Mouse (Mus musculus): ENCODE results near the gene Col18a1.
A peak's percentile ranks its signal among the peaks of the same experiment; 100 is the strongest.

The Col18a1 gene

GRCm38 (mm10) chr10:77038579-77039174, 127.7 kb downstream of the Col18a1 start:
- H3K36me3 ChIP-seq (ENCODE audit: insufficient read depth, low read length): peaks cover 92% of the 10 kb centered on the region
- H3K9me3 ChIP-seq (ENCODE audit: low read length): no peaks in the 10 kb centered on the region
- H3K4me3 ChIP-seq (replicated peaks; ENCODE audit: low read length): no peak overlapping the region
- H3K4me1 ChIP-seq (replicated peaks; ENCODE audit: low read depth, low read length): peaks cover 50% of the 10 kb centered on the region
- TF ChIP-seq NANOG (IDR thresholded peaks at IDR 0.05; ENCODE audit: borderline replicate concordance, low read length): no peak
- TF ChIP-seq POU5F1 (IDR thresholded peaks at IDR 0.05; ENCODE audit: borderline replicate concordance, low read length): no peak
- no peak for TF ChIP-seq CTCF (conservative IDR thresholded peaks at IDR 0.05; ENCODE audit: low read length)
- H3K27me3 ChIP-seq (ENCODE audit: insufficient read depth, low read length): no peaks in the 10 kb centered on the region

- peaks cover 47% of the 10 kb centered on the region for H3K4me1 ChIP-seq (replicated peaks; ENCODE audit: low read depth, low read length)
- TF ChIP-seq CTCF (conservative IDR thresholded peaks at IDR 0.05; ENCODE audit: low read length) (no peak), NANOG (IDR thresholded peaks at IDR 0.05; ENCODE audit: borderline replicate concordance, low read length) (no peak), POU5F1 (IDR thresholded peaks at IDR 0.05; ENCODE audit: borderline replicate concordance, low read length) (no peak)
- H3K36me3 ChIP-seq (ENCODE audit: insufficient read depth, low read length): peaks cover 61% of the 10 kb centered on the region
- H3K9me3 ChIP-seq (ENCODE audit: low read length): no peaks in the 10 kb centered on the region
- peaks cover 4% of the 10 kb centered on the region; the same call in 1 of the 2 replicates for H3K27me3 ChIP-seq (ENCODE audit: insufficient read depth, low read length)
- no peak overlapping the region for H3K4me3 ChIP-seq (replicated peaks; ENCODE audit: low read length)
Observed at GRCm38 (mm10) chr10:77035487-77035886, 130.9 kb downstream of the Col18a1 start.

GRCm38 (mm10) chr10:77033323-77034025, 132.9 kb downstream of the Col18a1 start:
- TF ChIP-seq CTCF (conservative IDR thresholded peaks at IDR 0.05; ENCODE audit: low read length) (no peak), NANOG (IDR thresholded peaks at IDR 0.05; ENCODE audit: borderline replicate concordance, low read length) (no peak)
- Histone ChIP-seq H3K36me3 (ENCODE audit: insufficient read depth, low read length) (peaks cover 41% of the 10 kb centered on the region), H3K4me1 (replicated peaks; ENCODE audit: low read depth, low read length) (peaks cover 47% of the 10 kb centered on the region)

GRCm38 (mm10) chr10:77032591-77033322, 133.6 kb downstream of the Col18a1 start:
- TF ChIP-seq NANOG (IDR thresholded peaks at IDR 0.05; ENCODE audit: borderline replicate concordance, low read length) (no peak), POU5F1 (IDR thresholded peaks at IDR 0.05; ENCODE audit: borderline replicate concordance, low read length) (no peak), CTCF (conservative IDR thresholded peaks at IDR 0.05; ENCODE audit: low read length) (no peak)
- peaks cover 22% of the 10 kb centered on the region for H3K27me3 ChIP-seq (ENCODE audit: insufficient read depth, low read length)
- peaks cover 34% of the 10 kb centered on the region for H3K36me3 ChIP-seq (ENCODE audit: insufficient read depth, low read length)
- H3K4me1 ChIP-seq (replicated peaks; ENCODE audit: low read depth, low read length): peaks cover 47% of the 10 kb centered on the region
- no peaks in the 10 kb centered on the region for H3K9me3 ChIP-seq (ENCODE audit: low read length)
- H3K4me3 ChIP-seq (replicated peaks; ENCODE audit: low read length): peak overlapping the region; percentile 89

More at GRCm38 (mm10) chr10:77033323-77034025, 132.9 kb downstream of the Col18a1 start:
- Histone ChIP-seq H3K27me3 (ENCODE audit: insufficient read depth, low read length) (peaks cover 22% of the 10 kb centered on the region), H3K4me3 (replicated peaks; ENCODE audit: low read length) (peak overlapping the region; percentile 89), H3K9me3 (ENCODE audit: low read length) (no peaks in the 10 kb centered on the region)

- no peak for TF ChIP-seq POU5F1 (IDR thresholded peaks at IDR 0.05; ENCODE audit: borderline replicate concordance, low read length)
- no peak for TF ChIP-seq NANOG (IDR thresholded peaks at IDR 0.05; ENCODE audit: borderline replicate concordance, low read length)
- TF ChIP-seq CTCF (conservative IDR thresholded peaks at IDR 0.05; ENCODE audit: low read length): no peak
- peaks cover 25% of the 10 kb centered on the region for H3K36me3 ChIP-seq (ENCODE audit: insufficient read depth, low read length)
- H3K4me3 ChIP-seq (replicated peaks; ENCODE audit: low read length): peak within 1 kb of the TSS; percentile 89
- H3K4me1 ChIP-seq (replicated peaks; ENCODE audit: low read depth, low read length): peaks cover 47% of the 10 kb centered on the region
- no peaks in the 10 kb centered on the region for H3K9me3 ChIP-seq (ENCODE audit: low read length)
- peaks cover 22% of the 10 kb centered on the region for H3K27me3 ChIP-seq (ENCODE audit: insufficient read depth, low read length)
Observed at GRCm38 (mm10) chr10:77031768-77032375, 134.5 kb downstream of the Col18a1 start, which contains the start of gene Slc19a1. Gene Slc19a1, plus strand, starts transcription at chr10:77032241.

- peaks cover 13% of the 10 kb centered on the region for H3K36me3 ChIP-seq (ENCODE audit: insufficient read depth, low read length)
- no peaks in the 10 kb centered on the region for H3K9me3 ChIP-seq (ENCODE audit: low read length)
- TF ChIP-seq POU5F1 (IDR thresholded peaks at IDR 0.05; ENCODE audit: borderline replicate concordance, low read length): no peak
- no peak for TF ChIP-seq CTCF (conservative IDR thresholded peaks at IDR 0.05; ENCODE audit: low read length)
- TF ChIP-seq NANOG (IDR thresholded peaks at IDR 0.05; ENCODE audit: borderline replicate concordance, low read length): no peak
- no peak overlapping the region for H3K4me3 ChIP-seq (replicated peaks; ENCODE audit: low read length)
- peaks cover 37% of the 10 kb centered on the region for H3K4me1 ChIP-seq (replicated peaks; ENCODE audit: low read depth, low read length)
- H3K27me3 ChIP-seq (ENCODE audit: insufficient read depth, low read length): peaks cover 25% of the 10 kb centered on the region
Observed at GRCm38 (mm10) chr10:77030666-77031065, 135.7 kb downstream of the Col18a1 start.

- Histone ChIP-seq H3K36me3 (ENCODE audit: insufficient read depth, low read length) (peaks cover 6% of the 10 kb centered on the region; the same call in 1 of the 2 replicates), H3K4me3 (replicated peaks; ENCODE audit: low read length) (no peak overlapping the region), H3K4me1 (replicated peaks; ENCODE audit: low read depth, low read length) (peaks cover 30% of the 10 kb centered on the region), H3K9me3 (ENCODE audit: low read length) (no peaks in the 10 kb centered on the region), H3K27me3 (ENCODE audit: insufficient read depth, low read length) (peaks cover 30% of the 10 kb centered on the region)
- TF ChIP-seq CTCF (conservative IDR thresholded peaks at IDR 0.05; ENCODE audit: low read length) (no peak), POU5F1 (IDR thresholded peaks at IDR 0.05; ENCODE audit: borderline replicate concordance, low read length) (no peak), NANOG (IDR thresholded peaks at IDR 0.05; ENCODE audit: borderline replicate concordance, low read length) (no peak)
Observed at GRCm38 (mm10) chr10:77029761-77030160, 136.6 kb downstream of the Col18a1 start.

GRCm38 (mm10) chr10:77028782-77029296, 137.5 kb downstream of the Col18a1 start:
- Histone ChIP-seq H3K4me3 (replicated peaks; ENCODE audit: low read length) (no peak overlapping the region), H3K36me3 (ENCODE audit: insufficient read depth, low read length) (no peaks in the 10 kb centered on the region), H3K9me3 (ENCODE audit: low read length) (no peaks in the 10 kb centered on the region), H3K4me1 (replicated peaks; ENCODE audit: low read depth, low read length) (peaks cover 20% of the 10 kb centered on the region), H3K27me3 (ENCODE audit: insufficient read depth, low read length) (peaks cover 33% of the 10 kb centered on the region)
- TF ChIP-seq POU5F1 (IDR thresholded peaks at IDR 0.05; ENCODE audit: borderline replicate concordance, low read length) (no peak), NANOG (IDR thresholded peaks at IDR 0.05; ENCODE audit: borderline replicate concordance, low read length) (no peak), CTCF (conservative IDR thresholded peaks at IDR 0.05; ENCODE audit: low read length) (no peak)

Measured in E14TG2a.4 (cell line).